Mouse (Mus musculus): ENCODE data around the gene Scn5a.

The Scn5a gene

DNA sequence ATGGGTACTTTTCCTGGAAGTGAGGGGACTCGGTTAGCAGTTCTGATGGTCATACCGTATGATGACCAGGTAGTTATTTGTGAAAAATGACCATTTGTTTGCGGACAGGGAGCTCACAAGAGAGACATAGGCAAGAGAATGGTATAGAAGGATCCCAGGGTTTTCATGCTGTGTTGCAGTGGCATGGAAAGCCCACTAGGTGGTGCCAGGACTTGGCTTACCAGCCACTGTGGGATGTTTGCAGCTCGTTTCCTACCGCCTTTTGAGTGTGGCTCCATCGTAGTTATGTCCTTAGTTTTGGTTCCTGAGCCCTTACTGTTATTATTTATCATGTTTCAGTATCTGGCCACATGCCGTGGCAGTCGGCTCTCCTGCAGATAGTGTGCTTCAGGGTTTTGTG, 118.4 kb downstream of the Scn5a start:
- peak; percentile 65 to 80 for DNase-seq (ENCODE audit: low spot score in 2 of 2)

DNA sequence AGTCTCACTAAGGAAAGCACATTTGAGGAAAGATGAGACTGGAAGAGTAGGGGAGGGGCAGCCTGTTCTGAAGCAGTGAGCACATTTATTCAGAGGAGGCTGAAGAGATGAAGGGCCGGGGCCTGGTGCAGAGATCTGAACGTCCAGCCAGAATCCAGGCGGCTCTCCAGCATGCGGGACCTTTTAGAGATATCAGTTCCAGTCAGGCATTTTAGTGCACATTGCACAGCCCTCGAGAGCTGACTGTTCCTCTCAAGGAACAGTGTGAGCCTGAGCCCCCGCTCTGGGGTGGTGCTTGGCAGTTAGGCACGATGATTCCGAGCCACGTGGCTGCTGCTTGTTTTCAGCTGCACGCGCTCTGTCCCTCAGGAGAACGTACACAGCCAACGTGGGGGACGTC, 121.7 kb downstream of the Scn5a start:
- no peak for DNase-seq (ENCODE audit: low spot score in 2 of 2)

DNA sequence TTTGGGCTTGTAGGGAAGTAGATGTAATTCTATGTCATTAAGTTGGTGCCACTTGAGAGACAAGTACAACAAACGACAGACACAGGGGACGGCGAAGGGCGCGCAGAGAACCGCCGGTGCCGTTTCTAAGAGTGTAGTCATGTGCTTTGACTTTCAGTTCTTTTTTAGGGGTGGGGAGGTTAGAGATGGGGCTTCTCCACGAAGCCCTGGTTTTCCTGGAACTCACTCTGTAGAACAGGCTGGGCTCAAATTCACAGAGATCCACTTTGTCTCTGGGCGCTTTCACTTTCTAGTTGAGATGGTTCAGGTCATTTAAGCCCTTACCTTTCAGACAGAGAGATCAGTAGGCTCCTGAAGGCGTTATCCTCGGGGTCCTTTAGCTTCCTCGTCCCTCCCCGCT, 122.8 kb downstream of the Scn5a start:
- no peak for DNase-seq (ENCODE audit: low spot score in 2 of 2)

DNA sequence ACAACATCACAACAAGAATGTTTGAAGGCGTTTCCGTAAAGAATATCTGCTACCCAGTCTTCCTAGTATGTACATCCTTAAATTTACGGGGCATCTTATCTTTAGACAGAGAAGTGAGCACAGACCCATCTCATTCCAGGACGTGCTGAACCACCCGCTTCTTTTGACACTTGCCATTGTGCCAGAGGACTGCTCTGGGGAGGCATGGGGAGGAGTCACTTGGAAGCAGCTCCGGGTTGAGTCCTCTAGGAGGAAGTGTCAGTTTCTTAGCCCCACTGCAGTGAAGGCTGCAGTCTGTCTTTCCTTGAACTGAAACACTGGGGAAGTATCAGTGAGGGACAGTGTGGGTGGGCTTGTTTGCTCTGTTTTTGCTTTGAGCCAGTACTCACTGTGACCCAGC, 133.1 kb downstream of the Scn5a start:
- no peak for DNase-seq (ENCODE audit: low spot score in 2 of 2)

DNA sequence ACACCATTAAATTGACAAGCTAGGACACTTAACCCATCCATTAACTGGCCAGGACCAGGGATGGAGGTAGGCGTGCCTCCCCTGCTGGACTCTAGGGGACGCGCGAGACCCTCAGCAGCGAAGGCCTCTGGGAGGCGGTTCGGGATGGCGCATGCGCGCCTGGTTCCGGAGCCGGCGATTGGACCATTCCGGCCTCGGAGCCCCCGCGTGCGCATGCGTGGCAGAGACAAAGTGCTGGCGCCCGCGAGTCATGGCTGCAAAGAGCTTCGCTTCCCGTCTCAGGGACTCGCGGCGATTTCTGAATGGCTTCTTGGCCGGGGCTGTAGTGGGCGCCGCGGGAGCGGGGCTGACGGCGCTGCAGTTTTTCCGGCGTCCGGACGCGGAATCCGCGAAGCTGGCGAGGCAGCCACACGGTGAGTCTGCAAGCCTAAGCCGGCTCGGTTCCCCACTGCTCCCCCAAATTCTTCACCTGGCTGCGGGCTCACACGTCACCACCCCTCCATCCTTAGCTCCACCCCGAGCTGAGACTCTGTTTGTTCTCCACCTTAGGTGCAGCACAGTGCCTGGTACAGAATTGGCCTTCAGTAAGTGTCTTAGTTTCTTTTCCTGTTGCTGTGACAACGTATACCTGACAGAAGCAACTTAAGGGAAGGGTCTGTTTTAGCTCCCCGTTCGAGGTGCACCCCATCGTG, 133.9 kb downstream of the Scn5a start, which contains the start of gene Exog:
Gene Exog, plus strand, starts transcription at position 206 of the 692 bp plus-strand sequence.
- DNase-seq (ENCODE audit: low spot score in 2 of 2) = peak; percentile 93 to 97

DNA sequence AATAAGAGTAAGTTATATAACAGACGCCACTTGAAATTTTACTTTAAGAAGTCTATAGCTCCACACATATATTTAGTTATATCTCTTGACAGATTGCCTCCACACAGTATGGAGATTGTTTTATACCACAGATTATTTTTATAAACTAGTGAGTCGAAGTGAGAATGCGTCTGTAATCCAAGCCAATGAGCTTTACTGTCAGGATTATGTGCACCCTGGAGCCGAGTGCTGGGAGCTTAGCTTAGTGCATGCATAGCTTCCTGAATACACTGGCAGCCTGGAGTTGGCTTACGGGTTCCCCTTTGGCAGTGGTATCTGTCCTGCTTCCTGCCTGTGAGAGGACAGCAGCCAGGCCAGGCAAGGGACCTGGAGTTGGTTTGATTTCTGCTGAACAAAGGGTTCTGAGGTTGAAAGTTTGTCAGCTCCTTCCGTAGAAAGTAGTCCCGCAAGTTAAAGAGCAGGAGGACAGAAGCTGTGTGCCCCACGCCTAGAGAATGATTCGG, 140.3 kb downstream of the Scn5a start:
- no peak for DNase-seq (ENCODE audit: low spot score in 2 of 2)

DNA sequence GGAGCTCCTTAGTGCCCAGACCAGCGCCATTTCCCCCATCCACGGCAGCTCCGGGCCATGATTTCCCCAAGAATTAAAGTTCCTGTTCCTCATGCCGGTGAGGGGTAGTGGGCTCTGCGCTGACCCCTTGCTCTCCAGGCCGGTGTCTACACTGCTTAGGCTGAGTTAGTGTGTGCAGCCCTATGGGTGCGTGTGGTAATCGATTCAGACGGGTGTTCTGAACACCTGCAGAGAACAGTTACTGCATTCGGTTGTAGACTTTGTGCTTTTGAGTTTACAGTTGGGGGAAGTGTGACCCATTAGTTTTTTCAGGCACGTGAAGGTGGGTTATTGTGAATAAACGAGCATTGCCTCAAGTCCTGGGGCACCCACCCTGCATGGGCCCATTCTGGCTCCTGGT, 140.8 kb downstream of the Scn5a start:
- DNase-seq (ENCODE audit: low spot score in 2 of 2) = no peak

DNA sequence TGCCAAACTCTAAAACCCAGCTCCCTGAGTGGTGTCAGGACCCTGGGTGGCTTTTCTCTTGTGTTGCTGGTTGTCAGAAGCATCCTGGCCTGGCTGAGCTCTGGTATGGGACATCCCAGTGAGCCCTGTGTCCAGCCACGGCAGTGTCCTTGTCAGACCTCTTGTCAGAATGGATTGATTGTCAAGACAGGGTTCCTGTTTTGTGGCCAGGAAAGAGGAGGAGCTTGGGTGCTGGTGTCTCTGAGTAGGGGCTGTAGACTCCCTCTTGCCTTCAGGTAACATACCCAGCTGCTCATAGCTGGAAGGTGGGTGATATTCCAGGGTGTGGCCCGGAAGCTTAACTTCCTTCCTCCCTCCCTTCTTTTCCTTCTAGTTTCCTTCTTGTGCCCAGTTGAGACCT, 143.0 kb downstream of the Scn5a start:
- DNase-seq (ENCODE audit: low spot score in 2 of 2) = no peak

All from thymus, postnatal 10 days (tissue).